Mouse (Mus musculus) hindlimb bud, embryonic 11.5 days (tissue): Measurements from ENCODE around the gene Egln1.

Source experiments
- DNase-seq: peaks from one replicate; pipeline ENCODE4 v3.0.0-alpha.2; 2012; ENCODE audit warnings: low read depth, low spot score; ENCODE audit errors: extremely low spot score

Egln1 gene

DNA sequence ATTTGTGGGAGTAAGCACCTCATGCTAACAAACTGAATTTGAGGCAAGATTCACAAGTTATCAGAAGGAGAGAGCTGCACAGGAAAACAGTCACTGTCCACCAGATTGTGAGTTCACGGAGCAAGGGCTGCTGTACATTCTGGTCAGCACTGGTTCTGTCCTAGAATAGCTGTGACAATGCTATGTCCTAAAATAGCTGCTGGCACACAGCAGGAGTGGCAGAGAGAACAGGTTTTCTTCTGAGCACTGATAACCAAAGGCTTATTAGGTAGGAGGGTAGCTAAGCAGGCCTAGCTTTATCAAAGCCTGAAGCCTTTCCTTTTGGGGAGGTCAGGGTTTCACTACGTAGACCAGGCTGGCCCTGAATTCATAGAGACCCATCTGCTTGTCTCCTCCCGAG is 88.9 kb downstream of the Egln1 start:
- DNase-seq = no peak

DNA sequence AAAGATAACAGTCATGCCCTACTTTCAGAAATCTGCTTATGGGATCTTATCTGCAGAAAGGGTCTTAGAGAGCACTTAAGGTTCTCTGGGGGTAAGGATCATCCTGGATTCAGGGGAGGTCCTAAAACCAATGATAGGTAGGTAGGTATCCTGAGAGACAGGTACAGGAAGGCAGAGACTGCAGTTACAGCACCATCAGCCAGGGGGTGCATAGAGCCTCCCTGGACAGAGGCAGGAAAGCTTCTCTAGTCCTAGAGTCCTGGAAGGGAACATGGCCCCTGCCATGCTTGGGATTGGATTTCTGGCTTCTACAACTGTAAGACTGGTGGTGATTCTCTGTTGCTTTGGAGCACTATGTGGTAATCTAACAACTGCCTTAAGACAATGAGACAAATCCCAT is 89.7 kb downstream of the Egln1 start:
- no peak for DNase-seq
